Mouse (Mus musculus) CH12.LX (cell line): ENCODE data around the gene Pfdn4.

Experiments used
- CHD1 ChIP-seq: IDR thresholded peaks from 2 replicates; pipeline ENCODE4 v1.6.1; 2012; ENCODE audit warnings: low read depth, low read length, improper control_type of control experiment, inconsistent platforms
- CTCF ChIP-seq, 2 experiments: IDR thresholded peaks in 1 of 2; conservative IDR thresholded peaks in 1 of 2; 2 replicates each; pipeline ENCODE4 v1.5.1; 2011 to 2012; ENCODE audit warnings: low read depth in 2 of 2, low read length in 2 of 2, improper control_type of control experiment in 1 of 2, inconsistent platforms in 1 of 2, mild to moderate bottlenecking in 1 of 2, moderate library complexity in 1 of 2
- ELF1 ChIP-seq: IDR thresholded peaks from 2 replicates; pipeline ENCODE4 v1.6.1; 2014; ENCODE audit warnings: low read depth, mild to moderate bottlenecking, inconsistent platforms, low read length, improper control_type of control experiment
- JUN ChIP-seq: IDR thresholded peaks from 2 replicates; pipeline ENCODE4 v1.6.1; 2011; ENCODE audit warnings: low read depth, mild to moderate bottlenecking, low read length, improper control_type of control experiment, moderate library complexity; ENCODE audit not compliant: insufficient read depth
- PAX5 ChIP-seq: IDR thresholded peaks from 2 replicates; pipeline ENCODE4 v1.6.1; 2012; ENCODE audit warnings: low read length, inconsistent platforms, mixed read lengths
- POLR2A ChIP-seq: IDR thresholded peaks from 2 replicates; pipeline ENCODE4 v1.6.1; 2011; ENCODE audit warnings: low read depth, mild to moderate bottlenecking, improper control_type of control experiment, low read length
- USF2 ChIP-seq: conservative IDR thresholded peaks from 2 replicates; pipeline ENCODE4 v1.6.1; 2011; ENCODE audit warnings: low read depth, low read length, improper control_type of control experiment

DNA sequence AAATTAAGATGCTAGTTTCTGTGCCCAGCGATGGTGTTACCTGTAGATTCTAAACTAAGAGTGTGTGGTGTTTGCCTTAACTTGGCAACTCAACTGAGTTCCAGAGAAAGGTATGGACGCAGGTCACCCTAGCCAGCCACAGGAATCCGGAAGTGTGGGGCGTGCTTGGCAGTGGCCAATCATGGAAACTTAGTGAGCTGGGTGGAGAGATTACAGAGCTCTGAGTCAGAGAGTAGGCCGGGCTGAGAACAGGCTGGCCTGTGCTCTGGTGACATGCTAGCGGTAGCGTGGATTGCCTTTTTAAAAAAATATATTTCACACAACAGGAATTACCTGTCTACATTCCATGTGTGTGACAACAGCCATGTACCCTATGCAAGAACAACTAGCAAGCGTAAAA, 30.3 kb downstream of the Pfdn4 start:
- TF ChIP-seq ELF1: no peak
- no peak for TF ChIP-seq CTCF (conservative IDR thresholded peaks at IDR 0.05 in 1 of 2, IDR thresholded peaks at IDR 0.05 in 1 of 2; ENCODE audit: low read depth in 2 of 2, low read length in 2 of 2)
- TF ChIP-seq CHD1: no peak
- TF ChIP-seq PAX5: no peak
- TF ChIP-seq POLR2A: no peak
- TF ChIP-seq JUN: no peak
- no peak for TF ChIP-seq USF2
